Mouse (Mus musculus): ENCODE measurements at regions not wholly inside any gene's neighbourhood (a gene's known extent, or its start where the extent isn't known, plus 50 kb on each side); places are given as distances from the start of the nearest gene placed in this dataset.

- TF ChIP-seq CTCF (IDR thresholded peaks at IDR 0.05 in 2 of 3, conservative IDR thresholded peaks at IDR 0.05 in 1 of 3; ENCODE audit: control insufficient read depth in 1 of 3, insufficient read depth in 1 of 3, low read depth in 2 of 3, low read length in 3 of 3, poor library complexity in 1 of 3, severe bottlenecking in 1 of 3) = no peak
- no peak for TF ChIP-seq MXI1 (IDR thresholded peaks at IDR 0.05; ENCODE audit: low read depth, low read length)
- no peak for TF ChIP-seq ZC3H11A (IDR thresholded peaks at IDR 0.05; ENCODE audit: low read depth, low read length)
- TF ChIP-seq CHD1 (IDR thresholded peaks at IDR 0.05; ENCODE audit: low read depth, low read length) = no peak
- no peak for TF ChIP-seq GABPA (IDR thresholded peaks at IDR 0.05; ENCODE audit: low read depth, low read length)
- TF ChIP-seq ELF1 (IDR thresholded peaks at IDR 0.05; ENCODE audit: low read depth, low read length) = no peak
- TF ChIP-seq POLR2A (IDR thresholded peaks at IDR 0.05; ENCODE audit: control insufficient read depth in 1 of 2, insufficient read depth in 1 of 2, low read depth in 1 of 2, low read length in 2 of 2, poor library complexity in 1 of 2) = no peak
These were observed 683.3 kb downstream of the Robo2 start for GRCm38 (mm10) chr16:73728297-73728696.

Data from MEL (cell line).